Mouse (Mus musculus) E14TG2a.4 (cell line): ENCODE results near the gene Tinagl1.

ENCODE experiments used
- CTCF ChIP-seq: conservative IDR thresholded peaks from 2 replicates; pipeline ENCODE4 v1.5.1; 2014; ENCODE audit warnings: low read length
- NANOG ChIP-seq: IDR thresholded peaks from 2 replicates; pipeline ENCODE4 v1.6.1; 2014; ENCODE audit warnings: borderline replicate concordance, low read length, mixed read lengths

DNA sequence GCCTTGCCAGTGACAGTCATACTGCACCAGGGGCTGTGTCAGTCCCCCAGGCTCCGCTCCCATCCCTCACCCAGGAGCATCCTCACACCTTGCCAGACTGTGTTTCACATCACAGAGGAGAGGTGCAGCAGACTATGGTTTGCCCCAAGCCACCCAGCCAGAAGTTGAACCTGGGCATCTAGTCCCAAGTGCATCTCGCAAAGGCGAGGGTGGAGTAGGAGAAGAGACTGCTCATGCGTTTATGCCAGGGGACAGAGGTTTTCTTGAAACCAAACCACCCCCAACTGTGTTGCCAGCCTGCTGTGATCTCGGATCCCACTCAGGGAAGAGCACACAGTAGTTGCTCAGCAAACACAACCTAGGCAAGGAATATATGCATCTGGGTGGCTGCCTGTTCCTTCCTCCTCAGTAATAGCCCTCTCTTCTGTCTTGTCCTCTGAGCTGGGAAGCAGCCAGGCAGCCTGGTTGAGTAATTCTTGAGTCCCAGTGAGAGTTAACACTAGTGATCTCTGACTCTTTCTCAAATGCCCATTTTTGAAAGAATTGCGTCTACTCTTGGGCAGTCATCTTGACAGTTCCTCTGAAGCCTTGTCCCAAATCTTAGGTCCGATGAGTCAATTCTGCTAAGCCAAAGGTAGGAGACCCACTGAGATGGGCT is 43.3 kb downstream of the Tinagl1 start:
- TF ChIP-seq CTCF (no peak), NANOG (no peak)
